Mouse (Mus musculus) thymus, adult 2 months (tissue): ENCODE results near the gene Erg. TPM values are rescaled to one million over a fixed set of nuclear protein-coding genes. Genes with fewer than 3 reads are reported as not detected.

Source experiments
- DNase-seq: peaks from one replicate; pipeline ENCODE4 v3.0.0; 2021
- H3K27ac ChIP-seq: fragments of 200-500 bp; 2 replicates; pipeline ENCODE4 v1.5.1; 2012; ENCODE audit warnings: low read length, control low read depth; ENCODE audit not compliant: control insufficient read depth, insufficient read depth
- H3K27me3 ChIP-seq: fragments of 200-500 bp; 2 replicates; pipeline ENCODE4 v1.6.1; 2012; ENCODE audit warnings: mild to moderate bottlenecking, low read length, moderate library complexity, mixed read lengths; ENCODE audit not compliant: control insufficient read depth, insufficient read depth
- H3K36me3 ChIP-seq: fragments of 200-500 bp; 2 replicates; pipeline ENCODE4 v1.6.1; 2012; ENCODE audit warnings: mild to moderate bottlenecking, low read length, moderate library complexity; ENCODE audit not compliant: control insufficient read depth, insufficient read depth
- H3K4me1 ChIP-seq: fragments of 200-500 bp; replicated peaks from 2 replicates; pipeline ENCODE4 v1.6.1; 2012; ENCODE audit warnings: low read length; ENCODE audit not compliant: control insufficient read depth, insufficient read depth
- H3K4me3 ChIP-seq: fragments of 200-500 bp; 2 replicates; pipeline ENCODE4 v1.5.1; 2012; ENCODE audit warnings: mild to moderate bottlenecking, low read length, control low read depth, moderate library complexity; ENCODE audit not compliant: control insufficient read depth, insufficient read depth
- CTCF ChIP-seq: fragments of 200-500 bp; IDR thresholded peaks from 2 replicates; pipeline ENCODE4 v1.5.1; 2012; ENCODE audit warnings: mild to moderate bottlenecking, control low read depth, low read length, moderate library complexity, borderline replicate concordance; ENCODE audit not compliant: control insufficient read depth, poor library complexity, insufficient read depth; ENCODE audit errors: extremely low read depth
- POLR2A ChIP-seq: fragments of 200-500 bp; IDR thresholded peaks from 2 replicates; pipeline ENCODE4 v1.6.1; 2012; ENCODE audit warnings: mild to moderate bottlenecking, low read length, control low read depth, moderate library complexity; ENCODE audit not compliant: control insufficient read depth, poor library complexity, insufficient read depth; ENCODE audit errors: extremely low read depth
- WGBS: fragments of 180-500 bp; shearing (Covaris S2); methylation state at CpG from one replicate; pipeline ENCODE4 v1.1.7; 2018; 5-methylcytosine and 5-hydroxymethylcytosine counted together
- polyA plus RNA-seq: library from polyadenylated mRNA; depleted of rRNA; stranded (reverse); fragments of >200 nt; gene quantifications from 2 replicates; pipeline ENCODE4 v1.2.3, GENCODE M21; 2012

Gene Erg
- polyA plus RNA-seq, 1 experiment = 4.0 TPM

GRCm38 (mm10) chr16:95366989-95367765 lies 219.2 kb downstream of the Erg start:
- DNase-seq = no peak
- Histone ChIP-seq H3K36me3 (no peaks in the 10 kb centered on the region), H3K27me3 (no peaks in the 10 kb centered on the region), H3K27ac (no peak overlapping the region), H3K4me1 (no peaks in the 10 kb centered on the region), H3K4me3 (no peak overlapping the region)
- TF ChIP-seq CTCF = no peak
- no peak for TF ChIP-seq POLR2A
- 96% methylated on average over 19 of the region's 19 CpGs for WGBS

GRCm38 (mm10) chr16:95365214-95365613 lies 221.2 kb downstream of the Erg start:
- Histone ChIP-seq H3K36me3 (no peaks in the 10 kb centered on the region), H3K4me3 (no peak overlapping the region), H3K27me3 (no peaks in the 10 kb centered on the region), H3K4me1 (peaks cover 8% of the 10 kb centered on the region), H3K27ac (no peak overlapping the region)
- TF ChIP-seq CTCF (no peak), POLR2A (no peak)
- DNase-seq = no peak
- 88% methylated on average over 5 of the region's 5 CpGs for WGBS

- TF ChIP-seq CTCF (no peak), POLR2A (no peak)
- Histone ChIP-seq H3K27ac (no peak overlapping the region), H3K4me1 (peaks cover 11% of the 10 kb centered on the region), H3K36me3 (no peaks in the 10 kb centered on the region), H3K27me3 (no peaks in the 10 kb centered on the region), H3K4me3 (no peak overlapping the region)
- no peak for DNase-seq
- WGBS = 95% methylated on average over 18 of the region's 18 CpGs
These were observed 222.5 kb downstream of the Erg start for GRCm38 (mm10) chr16:95363632-95364465.

- DNase-seq = no peak
- Histone ChIP-seq H3K4me1 (peaks cover 11% of the 10 kb centered on the region), H3K27ac (no peak overlapping the region), H3K4me3 (no peak overlapping the region), H3K36me3 (no peaks in the 10 kb centered on the region), H3K27me3 (no peaks in the 10 kb centered on the region)
- 96% methylated on average over 7 of the region's 7 CpGs for WGBS
- TF ChIP-seq POLR2A (no peak), CTCF (no peak)
These were observed 224.4 kb downstream of the Erg start for GRCm38 (mm10) chr16:95361950-95362349.

- H3K4me1 ChIP-seq = peaks cover 11% of the 10 kb centered on the region
- H3K27me3 ChIP-seq = no peaks in the 10 kb centered on the region
- DNase-seq = no peak
- no peak overlapping the region for H3K4me3 ChIP-seq
- no peak overlapping the region for H3K27ac ChIP-seq
- 92% methylated on average over 18 of the region's 18 CpGs for WGBS
- no peaks in the 10 kb centered on the region for H3K36me3 ChIP-seq
- no peak for TF ChIP-seq POLR2A
- TF ChIP-seq CTCF = no peak
These were observed 225.4 kb downstream of the Erg start for GRCm38 (mm10) chr16:95360940-95361489.

GRCm38 (mm10) chr16:95360214-95360850 lies 226.1 kb downstream of the Erg start:
- 36% methylated on average over 8 of the region's 8 CpGs for WGBS
- H3K36me3 ChIP-seq = no peaks in the 10 kb centered on the region
- DNase-seq = no peak
- TF ChIP-seq POLR2A (no peak), CTCF (no peak)
- no peak overlapping the region for H3K4me3 ChIP-seq
- H3K4me1 ChIP-seq = peaks cover 11% of the 10 kb centered on the region
- H3K27me3 ChIP-seq = no peaks in the 10 kb centered on the region
- H3K27ac ChIP-seq = no peak overlapping the region
